Mouse (Mus musculus) forebrain, embryonic 12.5 days (tissue): ENCODE results near the gene Hist1h2bm. TPM values are rescaled to one million over a fixed set of nuclear protein-coding genes. Genes with fewer than 3 reads are reported as not detected.
A peak's percentile ranks its signal among the peaks of the same experiment; 100 is the strongest.
"Not testable (repeated sequence)": the region's sequence is repeated elsewhere in the genome, so short reads cannot be mapped to it uniquely, and the experiment has no call there.

Experiments used
- ATAC-seq: fragments of 200-750 bp; cut with Nextera tagmentation; 2 replicates; pipeline ENCODE4 v1.8.0; 2017; ENCODE audit warnings: moderate TSS enrichment; ENCODE audit not compliant: low FRiP score
- H3K27ac ChIP-seq: fragments of 300-500 bp; sonication (generic); 2 replicates; pipeline ENCODE4 v1.5.1; 2016; ENCODE audit warnings: mild to moderate bottlenecking
- H3K27me3 ChIP-seq: fragments of 300-500 bp; sonication (generic); 2 replicates; pipeline ENCODE4 v1.6.1; 2016; ENCODE audit warnings: mild to moderate bottlenecking
- H3K36me3 ChIP-seq: fragments of 300-500 bp; sonication (generic); replicated peaks from 2 replicates; pipeline ENCODE4 v1.6.1; 2016; ENCODE audit warnings: mild to moderate bottlenecking
- H3K4me1 ChIP-seq: fragments of 300-500 bp; sonication (generic); 2 replicates; pipeline ENCODE4 v1.6.1; 2016
- H3K4me2 ChIP-seq: fragments of 300-500 bp; sonication (generic); 2 replicates; pipeline ENCODE4 v1.6.1; 2016; ENCODE audit warnings: mild to moderate bottlenecking, moderate library complexity
- H3K4me3 ChIP-seq: fragments of 300-500 bp; sonication (generic); replicated peaks from 2 replicates; pipeline ENCODE4 v1.5.1; 2016; ENCODE audit warnings: mild to moderate bottlenecking
- H3K9ac ChIP-seq: fragments of 300-500 bp; sonication (generic); 2 replicates; pipeline ENCODE4 v1.6.1; 2016; ENCODE audit warnings: mild to moderate bottlenecking
- H3K9me3 ChIP-seq: fragments of 300-500 bp; sonication (generic); 2 replicates; pipeline ENCODE4 v1.6.1; 2016
- WGBS: fragments of 180-500 bp; shearing (Covaris S2); methylation state at CpG from one replicate; pipeline ENCODE4 v1.1.7; 2016; 5-methylcytosine and 5-hydroxymethylcytosine counted together
- polyA plus RNA-seq: library from polyadenylated mRNA; unstranded; fragments of >200 nt; fragmentation: Nextera tagmentation; extraction: Ambion mirVana; gene quantifications from 2 replicates; pipeline ENCODE4 v1.2.1, GENCODE M21; 2016

The Hist1h2bm gene
- polyA plus RNA-seq, result 5.8 and 5.9 TPM in 2 replicates

DNA sequence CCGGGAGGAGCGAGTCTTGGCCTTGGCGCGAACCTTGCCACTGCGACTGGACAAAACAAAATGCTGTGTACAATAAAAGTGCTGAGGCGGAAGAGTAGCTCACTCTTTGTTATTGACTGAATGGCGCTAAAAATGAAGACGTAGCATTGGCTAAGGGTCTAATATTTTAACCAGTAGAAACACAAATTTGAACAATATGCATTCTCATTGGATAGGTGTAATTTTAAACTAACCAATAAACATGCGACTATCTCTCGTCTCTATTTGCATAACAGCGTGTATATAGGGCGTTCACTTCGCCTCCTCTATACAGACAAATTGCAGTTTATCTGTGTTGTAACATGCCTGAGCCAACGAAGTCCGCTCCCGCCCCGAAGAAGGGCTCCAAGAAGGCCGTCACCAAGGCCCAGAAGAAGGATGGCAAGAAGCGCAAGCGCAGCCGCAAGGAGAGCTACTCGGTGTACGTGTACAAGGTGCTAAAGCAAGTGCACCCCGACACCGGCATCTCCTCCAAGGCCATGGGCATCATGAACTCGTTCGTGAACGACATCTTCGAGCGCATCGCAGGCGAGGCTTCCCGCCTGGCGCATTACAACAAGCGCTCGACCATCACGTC is at the start of gene Hist1h2bm:
Hist1h2bm (plus strand) TSS at position 288 of the 616 bp plus-strand sequence.
- peaks cover 31% of the 10 kb centered on the region for H3K4me1 ChIP-seq
- peak within 1 kb of the TSS; percentile 68 for H3K9ac ChIP-seq
- under 1% methylated on average over 32 of the region's 37 CpGs for WGBS
- peak within 1 kb of the TSS; percentile 40 for H3K4me3 ChIP-seq
- not testable (repeated sequence) for H3K36me3 ChIP-seq, H3K9me3 ChIP-seq, H3K27me3 ChIP-seq
- H3K4me2 ChIP-seq, result peak within 1 kb of the TSS; percentile 62
- peak; percentile 96 for ATAC-seq
- peak within 1 kb of the TSS; percentile 95 for H3K27ac ChIP-seq

DNA sequence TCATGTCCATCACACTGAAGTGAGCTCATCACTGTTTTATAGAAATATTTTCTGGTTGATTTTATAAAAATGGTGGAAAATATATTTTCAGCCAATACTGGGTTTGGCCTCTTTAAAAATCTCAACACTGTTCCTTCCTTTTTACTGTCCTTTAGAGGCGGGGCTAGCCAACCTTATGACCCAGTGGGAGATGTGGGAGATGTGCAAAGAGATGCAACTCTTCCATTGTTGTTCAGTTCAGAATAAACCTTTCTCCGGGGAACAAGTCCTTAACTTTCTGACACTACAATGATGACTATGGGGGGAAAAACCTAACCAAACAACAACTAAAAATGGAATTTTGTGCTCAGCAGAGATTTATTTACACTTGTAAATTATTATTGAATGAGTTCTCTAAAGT is 44.5 kb upstream of the Hist1h2bm start, which contains the start of gene Olfr1360:
Olfr1360 (minus strand) TSS at position 101 of the 400 bp plus-strand sequence.
- Histone ChIP-seq H3K9me3 (no peaks in the 10 kb centered on the region), H3K4me1 (no peaks in the 10 kb centered on the region), H3K9ac (no peak within 1 kb of the TSS), H3K4me2 (no peak within 1 kb of the TSS), H3K27me3 (no peaks in the 10 kb centered on the region), H3K4me3 (no peak within 1 kb of the TSS), H3K27ac (no peak within 1 kb of the TSS), H3K36me3 (no peaks in the 10 kb centered on the region)
- ATAC-seq, result no peak
- 85% methylated on average over 2 of the region's 2 CpGs for WGBS

DNA sequence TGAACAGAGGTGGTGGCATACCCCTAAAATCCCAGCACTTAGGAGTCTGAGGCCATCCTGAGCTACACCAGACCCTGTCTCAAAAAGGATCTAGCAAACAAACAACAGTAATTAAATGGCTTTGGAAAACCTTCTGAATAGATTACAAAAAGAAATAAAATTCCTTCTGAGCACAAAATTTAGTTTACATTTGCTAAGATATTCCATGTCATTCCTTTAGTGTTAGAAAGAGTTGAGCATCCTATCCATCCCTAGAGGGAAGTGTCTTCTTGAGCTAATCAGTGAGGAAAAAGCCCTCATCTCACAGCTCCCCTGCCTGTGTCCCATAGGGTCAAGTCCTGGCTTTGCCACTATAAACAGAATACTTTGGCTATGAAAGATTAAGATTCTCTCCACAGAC is 24.0 kb upstream of the Hist1h2bm start, which contains the start of gene Olfr1359:
Olfr1359 (plus strand) TSS at position 301 of the 400 bp plus-strand sequence.
- Histone ChIP-seq H3K9me3 (no peaks in the 10 kb centered on the region), H3K27me3 (no peaks in the 10 kb centered on the region), H3K4me3 (no peak within 1 kb of the TSS), H3K4me1 (no peaks in the 10 kb centered on the region), H3K9ac (no peak within 1 kb of the TSS), H3K27ac (no peak within 1 kb of the TSS), H3K4me2 (no peak within 1 kb of the TSS), H3K36me3 (no peaks in the 10 kb centered on the region)
- no peak for ATAC-seq

DNA sequence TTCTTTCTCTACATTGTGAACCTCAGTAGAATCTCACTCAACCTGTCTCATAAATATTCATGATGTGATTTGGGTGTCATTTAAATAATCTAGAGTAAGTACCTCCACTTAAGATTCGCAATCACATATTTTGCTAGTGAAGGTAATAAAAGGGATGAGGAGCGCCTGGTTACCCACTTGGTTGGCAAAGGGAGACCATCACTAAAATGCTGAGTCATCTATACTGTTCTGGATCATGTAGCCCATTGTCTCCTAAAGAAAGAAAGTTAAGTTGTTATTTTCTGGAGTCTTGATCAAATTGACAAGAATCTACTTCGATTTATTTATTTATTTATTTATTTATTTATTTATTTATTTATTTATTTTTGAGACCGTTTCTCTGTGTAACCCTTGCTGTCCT is 15.2 kb upstream of the Hist1h2bm start:
- H3K4me2 ChIP-seq, result no peak overlapping the region
- H3K27me3 ChIP-seq, result no peaks in the 10 kb centered on the region
- H3K27ac ChIP-seq, result no peak overlapping the region
- no peak overlapping the region for H3K9ac ChIP-seq
- peaks cover 5% of the 10 kb centered on the region; the same call in 1 of the 2 replicates for H3K4me1 ChIP-seq
- WGBS, result 75% methylated on average over 4 of the region's 4 CpGs
- H3K4me3 ChIP-seq, result no peak overlapping the region
- H3K9me3 ChIP-seq, result no peaks in the 10 kb centered on the region
- ATAC-seq, result no peak
- H3K36me3 ChIP-seq, result no peaks in the 10 kb centered on the region

DNA sequence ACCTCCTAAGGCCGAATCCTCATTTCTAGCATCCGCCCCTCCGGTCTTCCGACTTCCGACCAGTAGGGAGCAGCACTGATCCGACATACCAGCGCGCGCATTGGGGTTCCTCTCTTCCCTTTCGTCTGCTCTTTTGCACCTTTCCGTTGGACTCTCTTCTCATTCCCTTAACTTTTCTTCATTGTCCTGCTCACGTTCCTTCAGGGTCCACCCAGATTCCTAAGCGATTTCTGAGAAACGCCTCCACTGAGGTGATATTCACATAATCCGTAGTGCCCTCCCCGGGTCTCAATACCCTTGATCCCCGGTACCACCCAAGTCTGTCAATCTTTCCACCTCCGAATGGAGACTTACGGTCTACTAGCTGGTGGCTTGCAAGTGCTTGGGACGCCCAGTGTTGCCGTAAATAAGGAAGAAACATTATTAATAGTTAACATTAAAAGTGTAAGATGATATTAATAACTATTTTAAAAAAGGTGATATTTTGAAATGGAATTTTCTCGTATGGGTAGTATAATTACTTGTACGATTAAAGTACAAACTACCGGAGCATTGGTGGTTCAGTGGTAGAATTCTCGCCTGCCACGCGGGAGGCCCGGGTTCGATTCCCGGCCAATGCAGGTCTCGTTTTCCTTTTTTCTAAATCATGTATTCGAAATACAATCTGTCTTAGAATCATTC is 11.7 kb upstream of the Hist1h2bm start:
- WGBS, result under 1% methylated on average over 32 of the region's 32 CpGs
- H3K27ac ChIP-seq, result peak overlapping the region; percentile 81
- H3K4me1 ChIP-seq, result peaks cover 10% of the 10 kb centered on the region
- no peaks in the 10 kb centered on the region for H3K27me3 ChIP-seq
- H3K9me3 ChIP-seq, result no peaks in the 10 kb centered on the region
- peak; percentile 75 for ATAC-seq
- H3K4me2 ChIP-seq, result peak overlapping the region; percentile 45
- H3K36me3 ChIP-seq, result no peaks in the 10 kb centered on the region
- peak overlapping the region; percentile 53; the same call in 1 of the 2 replicates for H3K9ac ChIP-seq
- H3K4me3 ChIP-seq, result peak overlapping the region; percentile 55

DNA sequence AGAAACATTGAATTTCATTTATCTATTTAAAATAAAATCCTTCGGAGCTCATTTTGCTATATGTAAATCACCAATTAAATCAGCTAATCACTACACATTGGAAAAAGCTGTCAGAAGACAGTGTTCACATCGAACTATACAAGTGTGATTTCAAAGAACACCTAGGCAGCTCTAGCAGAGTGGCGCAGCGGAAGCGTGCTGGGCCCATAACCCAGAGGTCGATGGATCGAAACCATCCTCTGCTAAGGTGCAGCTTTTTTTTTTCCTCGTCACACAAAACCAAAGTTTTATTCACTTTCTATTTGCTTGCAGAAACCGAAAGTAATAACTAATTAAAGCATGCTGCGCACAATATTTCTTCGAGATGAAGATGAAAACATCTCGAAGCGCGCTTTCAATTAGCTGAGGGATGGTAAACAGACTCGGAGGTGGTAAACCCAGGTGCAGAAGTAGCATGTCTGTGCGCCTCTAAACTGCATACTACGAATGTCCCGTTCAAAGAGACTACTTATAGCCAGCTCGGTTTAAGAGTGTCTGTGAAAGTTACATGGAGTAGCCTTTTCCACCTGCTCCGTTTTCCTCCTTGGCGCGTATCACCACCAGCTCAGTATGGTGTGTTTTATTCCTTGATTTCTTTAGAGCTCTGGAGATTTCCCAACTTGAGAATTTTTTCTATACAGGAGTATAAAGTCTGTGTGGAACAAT is 10.9 kb upstream of the Hist1h2bm start:
- no peaks in the 10 kb centered on the region for H3K9me3 ChIP-seq
- H3K4me2 ChIP-seq, result peak overlapping the region; percentile 58
- ATAC-seq, result peak; percentile 82
- no peaks in the 10 kb centered on the region for H3K27me3 ChIP-seq
- H3K27ac ChIP-seq, result peak overlapping the region; percentile 50; the same call in 1 of the 2 replicates
- H3K4me3 ChIP-seq, result peak overlapping the region; percentile 40
- WGBS, result 2% methylated on average over 22 of the region's 22 CpGs
- H3K4me1 ChIP-seq, result peaks cover 14% of the 10 kb centered on the region
- peak overlapping the region; percentile 49 for H3K9ac ChIP-seq
- no peaks in the 10 kb centered on the region for H3K36me3 ChIP-seq

DNA sequence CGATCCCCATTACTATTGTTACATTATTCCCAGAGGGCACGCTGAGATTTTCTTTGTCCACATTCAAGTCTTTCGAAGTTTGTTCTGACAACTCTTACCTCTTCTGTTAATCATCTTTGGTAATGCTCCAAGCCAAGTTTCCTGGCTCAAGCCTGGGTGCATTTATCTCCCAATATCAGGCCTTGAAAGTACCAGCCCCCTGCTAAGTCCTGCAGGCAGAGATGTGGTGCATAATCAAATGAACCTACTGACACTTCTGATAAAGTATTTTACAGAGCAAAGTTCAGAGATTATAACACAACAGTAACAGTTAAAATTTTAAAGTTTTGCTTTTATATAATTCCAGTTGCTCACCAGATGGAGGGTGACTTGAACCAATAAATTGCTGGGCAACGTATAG is 10.1 kb upstream of the Hist1h2bm start:
- ATAC-seq, result no peak
- WGBS, result 28% methylated on average over 4 of the region's 4 CpGs
- Histone ChIP-seq H3K27ac (0 out of 2 replicates have a peak overlapping the region, but pooled peaks have one; percentile 50), H3K4me1 (peaks cover 14% of the 10 kb centered on the region), H3K36me3 (no peaks in the 10 kb centered on the region), H3K27me3 (no peaks in the 10 kb centered on the region), H3K9me3 (no peaks in the 10 kb centered on the region), H3K4me3 (peak overlapping the region; percentile 40), H3K4me2 (peak overlapping the region; percentile 58), H3K9ac (peak overlapping the region; percentile 49; the same call in 1 of the 2 replicates)

DNA sequence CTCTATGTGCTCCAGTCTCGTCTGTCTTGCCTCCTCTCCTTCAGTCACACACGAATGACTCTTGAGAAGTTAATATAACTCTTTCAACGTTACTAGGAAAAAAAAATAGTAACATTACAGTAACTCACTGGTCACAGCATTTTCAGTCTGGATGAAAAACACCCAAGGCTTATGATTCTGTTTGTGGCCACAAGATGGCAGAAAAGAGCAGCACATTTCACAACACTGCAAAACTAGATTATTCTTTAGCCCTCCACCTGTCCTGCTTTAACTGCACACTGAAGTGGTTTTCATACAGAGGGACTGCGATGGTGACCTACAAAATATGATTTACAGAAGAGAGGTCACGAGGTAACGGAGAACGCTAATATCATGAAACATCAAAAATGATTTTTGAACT is 7.1 kb upstream of the Hist1h2bm start:
- 2% methylated on average over 7 of the region's 7 CpGs for WGBS
- no peak for ATAC-seq
- Histone ChIP-seq H3K4me1 (peaks cover 28% of the 10 kb centered on the region), H3K9ac (peak overlapping the region; percentile 73), H3K27me3 (no peaks in the 10 kb centered on the region), H3K27ac (peak overlapping the region; percentile 96), H3K4me3 (peak overlapping the region; percentile 44), H3K4me2 (peak overlapping the region; percentile 67), H3K36me3 (no peaks in the 10 kb centered on the region), H3K9me3 (no peaks in the 10 kb centered on the region)

DNA sequence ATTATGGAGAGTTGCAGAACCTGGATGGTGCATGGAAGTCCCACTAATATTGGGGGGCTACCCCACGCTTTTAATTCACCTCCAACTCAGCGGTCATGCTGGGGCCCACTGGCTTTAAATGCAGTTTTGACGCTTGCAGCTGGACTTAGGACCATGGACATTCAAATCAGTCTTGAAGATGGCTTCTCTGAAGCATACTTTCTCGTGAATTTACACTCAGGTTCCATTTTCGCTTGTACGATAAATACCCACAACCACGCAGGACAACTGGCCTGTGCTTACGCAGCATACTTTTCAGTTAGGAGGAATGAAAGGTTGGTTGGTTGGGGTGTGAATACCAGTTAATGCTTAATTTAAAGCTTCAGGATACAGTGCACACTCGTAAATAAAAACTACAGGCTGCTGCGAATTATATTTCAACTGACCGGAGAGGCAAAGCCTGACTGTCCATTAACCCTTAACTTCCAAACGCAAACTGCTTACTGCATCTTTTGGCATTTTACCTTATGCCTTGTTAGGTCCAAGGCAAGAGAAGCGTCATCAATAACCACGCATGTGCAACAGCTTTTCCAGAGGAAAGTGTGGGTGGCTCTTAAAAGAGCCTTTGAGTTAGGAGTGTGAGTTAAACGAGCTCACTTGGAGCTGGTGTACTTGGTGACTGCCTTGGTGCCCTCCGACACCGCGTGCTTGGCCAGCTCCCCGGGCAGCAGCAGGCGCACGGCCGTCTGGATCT is 6.5 kb upstream of the Hist1h2bm start:
- H3K9ac ChIP-seq, result peak overlapping the region; percentile 73
- H3K36me3 ChIP-seq, result no peaks in the 10 kb centered on the region
- no peak for ATAC-seq
- peaks cover 33% of the 10 kb centered on the region for H3K4me1 ChIP-seq
- no peaks in the 10 kb centered on the region for H3K9me3 ChIP-seq
- H3K27me3 ChIP-seq, result no peaks in the 10 kb centered on the region
- peak overlapping the region; percentile 67 for H3K4me2 ChIP-seq
- under 1% methylated on average over 22 of the region's 22 CpGs for WGBS
- peak overlapping the region; percentile 44 for H3K4me3 ChIP-seq
- peak overlapping the region; percentile 96 for H3K27ac ChIP-seq

DNA sequence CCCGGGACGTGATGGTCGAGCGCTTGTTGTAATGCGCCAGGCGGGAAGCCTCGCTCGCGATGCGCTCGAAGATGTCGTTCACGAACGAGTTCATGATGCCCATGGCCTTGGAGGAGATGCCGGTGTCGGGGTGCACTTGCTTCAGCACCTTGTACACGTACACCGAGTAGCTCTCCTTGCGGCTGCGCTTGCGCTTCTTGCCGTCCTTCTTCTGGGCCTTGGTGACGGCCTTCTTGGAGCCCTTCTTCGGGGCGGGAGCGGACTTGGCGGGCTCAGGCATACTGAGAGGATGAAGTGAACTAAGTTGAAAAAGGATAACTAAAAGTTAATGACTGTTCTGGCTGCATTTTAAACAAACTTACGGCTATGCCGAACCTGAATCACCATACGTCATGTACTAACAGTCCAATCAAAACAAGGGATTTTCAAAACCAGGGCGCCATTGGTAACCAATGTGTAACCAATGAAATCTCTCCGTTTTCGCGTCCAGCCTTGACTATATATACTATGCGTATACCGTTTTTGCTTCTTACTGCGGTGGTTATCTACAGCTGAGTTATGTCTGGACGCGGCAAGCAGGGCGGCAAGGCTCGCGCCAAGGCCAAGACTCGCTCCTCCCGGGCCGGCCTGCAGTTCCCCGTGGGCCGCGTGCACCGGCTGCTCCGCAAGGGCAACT is 5.8 kb upstream of the Hist1h2bm start, which contains the start of the genes Hist1h2bl and Hist1h2ai:
Hist1h2bl (minus strand) TSS at position 280 of the 676 bp plus-strand sequence.
Hist1h2ai (plus strand) TSS at position 559 of the 676 bp plus-strand sequence.
- H3K4me3 ChIP-seq, result peak within 1 kb of the TSS; percentile 44
- H3K36me3 ChIP-seq, H3K9me3 ChIP-seq, H3K27me3 ChIP-seq: not testable (repeated sequence)
- peak within 1 kb of the TSS; percentile 76 for H3K9ac ChIP-seq
- ATAC-seq, result peak; percentile 93
- H3K4me2 ChIP-seq, result peak within 1 kb of the TSS; percentile 72
- peaks cover 38% of the 10 kb centered on the region for H3K4me1 ChIP-seq
- H3K27ac ChIP-seq, result peak within 1 kb of the TSS; percentile 98
- WGBS, result under 1% methylated on average over 39 of the region's 50 CpGs
